Mouse (Mus musculus) layer of hippocampus, adult 9-11 months (tissue): Measurements from ENCODE around the gene Tbc1d8.

Experiments
- DNase-seq: peaks from one replicate; pipeline ENCODE4 v3.0.0; 2022

Gene Tbc1d8

GRCm38 (mm10) chr1:39349427-39349826 is 129.1 kb downstream of the Tbc1d8 start:
- no peak for DNase-seq

- peak; percentile 83 for DNase-seq
Measured at GRCm38 (mm10) chr1:39349001-39349400, 129.6 kb downstream of the Tbc1d8 start.

GRCm38 (mm10) chr1:39344981-39345600 is 133.5 kb downstream of the Tbc1d8 start:
- DNase-seq: no peak

- DNase-seq: no peak
Measured at GRCm38 (mm10) chr1:39343242-39343641, 135.3 kb downstream of the Tbc1d8 start.

- no peak for DNase-seq
Measured at GRCm38 (mm10) chr1:39341807-39342206, 136.7 kb downstream of the Tbc1d8 start.

GRCm38 (mm10) chr1:39340647-39341046 is 137.9 kb downstream of the Tbc1d8 start:
- peak; percentile 34 for DNase-seq

GRCm38 (mm10) chr1:39340156-39340555 is 138.4 kb downstream of the Tbc1d8 start:
- no peak for DNase-seq

- DNase-seq: no peak
Measured at GRCm38 (mm10) chr1:39339455-39339854, 139.1 kb downstream of the Tbc1d8 start.

- no peak for DNase-seq
Measured at GRCm38 (mm10) chr1:39338831-39339230, 139.7 kb downstream of the Tbc1d8 start.

GRCm38 (mm10) chr1:39336788-39337187 is 141.8 kb downstream of the Tbc1d8 start:
- peak; percentile 53 for DNase-seq

GRCm38 (mm10) chr1:39335561-39336196 is 142.9 kb downstream of the Tbc1d8 start:
- DNase-seq: no peak

GRCm38 (mm10) chr1:39332456-39332855 is 146.1 kb downstream of the Tbc1d8 start:
- DNase-seq: no peak

GRCm38 (mm10) chr1:39330857-39331594 is 147.5 kb downstream of the Tbc1d8 start:
- no peak for DNase-seq

- no peak for DNase-seq
Measured at GRCm38 (mm10) chr1:39327546-39327945, 151.0 kb downstream of the Tbc1d8 start.

GRCm38 (mm10) chr1:39325228-39325627 is 153.3 kb downstream of the Tbc1d8 start:
- DNase-seq: no peak

GRCm38 (mm10) chr1:39321954-39322353 is 156.6 kb downstream of the Tbc1d8 start:
- no peak for DNase-seq
